Mouse (Mus musculus): ENCODE measurements around the gene Cdkn2c. TPM values are rescaled to one million over a fixed set of nuclear protein-coding genes. Genes with fewer than 3 reads are reported as not detected.

Gene Cdkn2c
- total RNA-seq, 2 experiments from 2014 or later: 3.1 to 5.7 TPM

Other genes with a start within 250 kb of the Cdkn2c start
- gene Rnf11, start 182.5 kb downstream of the Cdkn2c start, total RNA-seq (2021): 100 to 1,000 TPM; 190 to 196 TPM
- not detected for gene 4930522H14Rik, start 135.9 kb downstream of the Cdkn2c start, total RNA-seq (2021)
- 10 to 100 TPM; 23.5 to 26.9 TPM for gene Faf1, start 9.4 kb upstream of the Cdkn2c start, total RNA-seq (2021)

Measured in left cerebral cortex, postnatal 14 days (tissue).